Mouse (Mus musculus): ENCODE measurements around the gene Pex1. TPM values are rescaled to one million over a fixed set of nuclear protein-coding genes. Genes with fewer than 3 reads are reported as not detected.

Gene Pex1
- polyA plus RNA-seq (2015; fragmentation: Nextera tagmentation; extraction: Ambion mirVana) = 15.9 and 17.3 TPM in 2 replicates

DNA sequence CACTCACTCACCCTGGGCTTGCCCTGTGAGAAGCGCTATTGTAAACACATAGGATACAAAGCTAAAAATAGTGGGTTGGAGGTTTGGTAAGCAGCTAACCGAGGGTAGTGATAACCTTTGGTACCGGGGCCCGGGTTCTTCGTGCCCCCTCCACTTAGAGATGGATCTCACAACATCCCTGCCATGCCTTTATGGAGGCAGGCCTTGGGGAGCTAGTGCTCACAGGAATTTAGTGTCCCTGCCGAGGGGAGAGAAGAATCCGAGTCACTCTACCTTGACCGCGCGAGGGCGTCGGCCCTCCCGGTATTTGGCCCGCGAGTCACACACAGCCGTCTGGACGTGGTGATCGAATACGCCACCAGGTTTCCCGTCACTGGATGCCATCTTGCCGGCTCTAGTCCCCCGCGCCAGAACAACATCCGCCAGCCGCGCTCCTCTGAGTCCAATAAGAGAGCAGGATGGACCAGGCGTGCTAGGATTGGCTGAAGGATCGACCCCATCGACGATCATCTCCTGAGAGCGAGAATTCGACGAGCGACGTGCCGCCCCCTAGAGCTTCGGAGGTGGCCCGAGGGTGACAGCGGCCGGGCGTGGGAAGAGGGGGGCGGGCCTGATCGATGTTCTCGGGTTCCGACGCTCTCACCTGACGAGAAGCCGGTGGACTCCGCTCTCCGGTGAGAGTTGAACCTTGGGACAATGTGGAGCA lies at the start of gene Pex1:
Gene Pex1, plus strand, starts transcription at position 374 of the 706 bp plus-strand sequence.
- Histone ChIP-seq H3K27ac (replicated peaks) (peak within 1 kb of the TSS; percentile 79), H3K4me2 (replicated peaks) (peak within 1 kb of the TSS; percentile 74), H3K27me3 (no peaks in the 10 kb centered on the region), H3K4me3 (replicated peaks) (peak within 1 kb of the TSS; percentile 97), H3K36me3 (peaks cover 22% of the 10 kb centered on the region), H3K9me3 (replicated peaks) (no peaks in the 10 kb centered on the region), H3K9ac (peak within 1 kb of the TSS; percentile 70), H3K4me1 (peaks cover 16% of the 10 kb centered on the region)
- peak; percentile 97 for ATAC-seq (ENCODE audit: insufficient number of reproducible peaks, low FRiP score, low TSS enrichment, low read depth)
- under 1% methylated on average over 50 of the region's 50 CpGs for WGBS

DNA sequence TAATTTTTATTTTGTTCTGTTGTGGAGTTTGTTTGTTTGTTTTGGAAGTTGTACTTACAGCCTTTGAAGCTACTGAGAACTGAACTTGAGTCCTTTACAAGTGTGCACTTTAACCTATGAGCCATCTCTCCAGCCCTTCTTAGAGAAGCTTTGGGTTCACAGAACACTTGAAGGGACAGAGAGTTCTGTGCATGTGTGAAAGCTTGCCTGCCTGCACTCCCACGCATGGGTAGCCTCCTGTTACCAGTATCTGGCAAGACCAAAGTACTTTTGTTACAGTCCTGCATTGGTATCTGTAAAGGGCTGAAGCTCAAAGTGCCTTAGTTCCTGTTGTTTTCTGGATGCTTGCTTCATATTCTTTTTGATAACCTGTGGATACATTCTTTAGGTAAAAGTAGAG lies 49.6 kb upstream of the Pex1 start:
- Histone ChIP-seq H3K9ac (no peak overlapping the region), H3K4me1 (peaks cover 12% of the 10 kb centered on the region), H3K4me3 (replicated peaks) (no peak overlapping the region), H3K4me2 (replicated peaks) (no peak overlapping the region), H3K27ac (replicated peaks) (no peak overlapping the region), H3K27me3 (no peaks in the 10 kb centered on the region), H3K36me3 (0 out of 2 replicates have a peak, but pooled peaks cover 6% of the 10 kb centered on the region), H3K9me3 (replicated peaks) (no peaks in the 10 kb centered on the region)
- ATAC-seq (ENCODE audit: insufficient number of reproducible peaks, low FRiP score, low TSS enrichment, low read depth) = no peak
- 76% methylated on average over 1 of the region's 1 CpGs for WGBS

DNA sequence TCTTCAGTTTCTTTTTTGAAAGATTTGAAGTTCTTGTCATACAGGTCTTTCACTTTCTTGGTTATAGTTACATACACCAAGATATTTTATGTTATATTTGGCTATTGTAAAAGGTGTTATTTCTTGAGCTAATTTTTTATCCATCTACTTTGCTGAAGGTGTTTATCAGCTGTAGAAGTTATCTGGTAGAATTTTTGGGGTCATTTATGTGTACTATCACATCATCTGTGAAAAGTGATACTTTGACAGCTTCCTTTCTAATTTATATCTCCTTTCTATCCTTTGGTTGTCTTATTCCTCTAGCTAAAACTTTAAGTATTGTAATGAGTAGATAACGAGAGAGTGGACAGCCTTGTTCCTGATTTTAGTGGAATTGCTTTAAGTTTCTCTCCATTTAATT lies 44.4 kb upstream of the Pex1 start:
- H3K4me1 ChIP-seq = no peaks in the 10 kb centered on the region
- H3K27me3 ChIP-seq = no peaks in the 10 kb centered on the region
- H3K4me3 ChIP-seq (replicated peaks) = no peak overlapping the region
- WGBS = 90% methylated on average over 1 of the region's 1 CpGs
- H3K9me3 ChIP-seq (replicated peaks) = no peaks in the 10 kb centered on the region
- ATAC-seq (ENCODE audit: insufficient number of reproducible peaks, low FRiP score, low TSS enrichment, low read depth) = no peak
- H3K27ac ChIP-seq (replicated peaks) = no peak overlapping the region
- no peak overlapping the region for H3K4me2 ChIP-seq (replicated peaks)
- H3K36me3 ChIP-seq = peaks cover 24% of the 10 kb centered on the region; the same call in 1 of the 2 replicates
- no peak overlapping the region for H3K9ac ChIP-seq

DNA sequence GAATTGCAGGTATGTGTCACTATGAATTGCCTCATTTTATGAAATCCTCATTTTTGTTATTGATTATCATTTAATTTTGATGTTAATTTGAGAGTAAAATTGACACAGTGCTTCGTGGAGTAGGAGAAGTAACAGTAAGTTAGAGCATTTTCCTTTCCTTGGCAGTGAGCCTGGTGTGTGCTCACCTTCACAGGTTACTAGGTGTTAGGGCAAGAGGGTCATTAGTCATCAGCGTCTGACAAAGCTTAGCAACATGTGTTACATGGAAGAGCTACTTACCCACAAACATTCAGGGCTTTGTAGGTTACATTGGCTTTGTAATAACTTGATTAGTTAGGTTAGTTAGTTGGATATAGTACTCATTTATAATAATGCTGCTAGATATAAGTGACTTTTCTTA lies 41.7 kb upstream of the Pex1 start:
- H3K27ac ChIP-seq (replicated peaks) = no peak overlapping the region
- H3K9ac ChIP-seq = no peak overlapping the region
- H3K4me2 ChIP-seq (replicated peaks) = no peak overlapping the region
- no peak overlapping the region for H3K4me3 ChIP-seq (replicated peaks)
- peaks cover 32% of the 10 kb centered on the region for H3K36me3 ChIP-seq
- H3K9me3 ChIP-seq (replicated peaks) = no peaks in the 10 kb centered on the region
- no peaks in the 10 kb centered on the region for H3K4me1 ChIP-seq
- no peaks in the 10 kb centered on the region for H3K27me3 ChIP-seq
- no peak for ATAC-seq (ENCODE audit: insufficient number of reproducible peaks, low FRiP score, low TSS enrichment, low read depth)
- 82% methylated on average over 2 of the region's 2 CpGs for WGBS

DNA sequence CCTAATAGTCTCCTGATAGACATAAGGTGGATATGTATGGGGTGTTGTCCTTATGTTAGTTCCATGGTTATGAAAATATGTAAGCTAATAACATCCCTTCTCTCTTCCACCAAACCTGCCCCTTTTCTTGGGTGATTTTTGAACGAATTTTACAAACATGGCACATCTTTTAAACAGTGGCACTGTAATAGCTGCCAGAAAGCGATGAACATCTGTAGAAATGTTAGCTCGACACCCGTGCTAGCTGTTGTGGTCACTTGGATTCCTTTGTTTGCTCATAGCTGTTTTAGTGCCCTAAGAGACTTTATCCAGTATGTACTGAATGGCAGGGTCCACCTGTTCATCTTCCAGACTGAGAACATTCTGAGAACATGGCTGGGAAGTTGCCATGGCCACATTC lies 24.6 kb upstream of the Pex1 start, which contains the start of gene 1700109H08Rik:
Gene 1700109H08Rik, plus strand, starts transcription at position 301 of the 400 bp plus-strand sequence.
- Histone ChIP-seq H3K36me3 (peaks cover 89% of the 10 kb centered on the region), H3K9me3 (replicated peaks) (no peaks in the 10 kb centered on the region), H3K27me3 (no peaks in the 10 kb centered on the region), H3K4me1 (no peaks in the 10 kb centered on the region), H3K4me3 (replicated peaks) (no peak within 1 kb of the TSS), H3K27ac (replicated peaks) (no peak within 1 kb of the TSS), H3K4me2 (replicated peaks) (no peak within 1 kb of the TSS), H3K9ac (no peak within 1 kb of the TSS)
- 91% methylated on average over 4 of the region's 4 CpGs for WGBS
- ATAC-seq (ENCODE audit: insufficient number of reproducible peaks, low FRiP score, low TSS enrichment, low read depth) = no peak

DNA sequence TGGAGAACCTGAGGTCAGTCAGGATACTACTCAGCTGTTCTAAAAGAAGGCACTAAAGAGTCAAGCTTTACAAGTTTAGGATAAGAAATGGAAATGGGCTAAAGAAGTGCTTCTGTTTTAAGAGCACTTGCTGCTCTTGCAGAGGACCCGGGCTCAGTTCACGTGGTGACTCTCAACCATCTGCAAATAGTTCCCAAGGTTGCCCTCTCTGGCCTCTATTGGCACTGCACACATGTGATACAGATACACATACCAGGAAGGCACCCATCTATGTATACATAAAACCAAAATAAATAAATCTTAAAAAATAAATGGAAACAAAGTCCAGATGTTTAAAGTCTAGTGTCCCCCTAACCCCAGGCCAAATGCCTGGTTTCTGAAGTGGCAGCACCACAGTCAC lies 21.0 kb upstream of the Pex1 start:
- peaks cover 94% of the 10 kb centered on the region for H3K36me3 ChIP-seq
- no peak overlapping the region for H3K4me3 ChIP-seq (replicated peaks)
- no peaks in the 10 kb centered on the region for H3K9me3 ChIP-seq (replicated peaks)
- ATAC-seq (ENCODE audit: insufficient number of reproducible peaks, low FRiP score, low TSS enrichment, low read depth) = no peak
- no peak overlapping the region for H3K9ac ChIP-seq
- H3K27me3 ChIP-seq = no peaks in the 10 kb centered on the region
- H3K4me1 ChIP-seq = no peaks in the 10 kb centered on the region
- H3K27ac ChIP-seq (replicated peaks) = no peak overlapping the region
- H3K4me2 ChIP-seq (replicated peaks) = no peak overlapping the region
- WGBS = 97% methylated on average over 2 of the region's 2 CpGs

DNA sequence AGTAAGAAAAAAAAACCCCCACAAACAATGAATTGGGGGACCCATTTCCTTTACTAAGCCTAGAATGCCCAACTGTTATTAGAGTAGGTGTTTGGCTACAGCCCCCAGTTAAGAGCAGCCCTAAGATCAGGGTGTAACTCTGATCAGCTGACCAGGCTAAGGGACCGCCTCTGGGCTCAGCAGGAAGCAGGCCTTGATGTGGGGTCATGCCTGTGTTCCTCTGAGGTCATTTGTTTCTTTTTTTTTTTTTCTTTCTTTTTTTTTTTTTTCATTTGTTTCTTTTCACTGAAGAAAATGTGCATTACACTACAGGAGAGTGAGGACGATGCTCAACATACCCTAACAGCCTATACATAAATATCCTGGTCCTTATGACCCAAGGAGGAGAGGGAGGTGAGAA lies 17.9 kb upstream of the Pex1 start:
- no peak for ATAC-seq (ENCODE audit: insufficient number of reproducible peaks, low FRiP score, low TSS enrichment, low read depth)
- Histone ChIP-seq H3K36me3 (peaks cover 83% of the 10 kb centered on the region), H3K4me2 (replicated peaks) (no peak overlapping the region), H3K4me1 (no peaks in the 10 kb centered on the region), H3K27ac (replicated peaks) (no peak overlapping the region), H3K27me3 (no peaks in the 10 kb centered on the region), H3K4me3 (replicated peaks) (no peak overlapping the region), H3K9me3 (replicated peaks) (no peaks in the 10 kb centered on the region), H3K9ac (no peak overlapping the region)
- 83% methylated on average over 2 of the region's 2 CpGs for WGBS

DNA sequence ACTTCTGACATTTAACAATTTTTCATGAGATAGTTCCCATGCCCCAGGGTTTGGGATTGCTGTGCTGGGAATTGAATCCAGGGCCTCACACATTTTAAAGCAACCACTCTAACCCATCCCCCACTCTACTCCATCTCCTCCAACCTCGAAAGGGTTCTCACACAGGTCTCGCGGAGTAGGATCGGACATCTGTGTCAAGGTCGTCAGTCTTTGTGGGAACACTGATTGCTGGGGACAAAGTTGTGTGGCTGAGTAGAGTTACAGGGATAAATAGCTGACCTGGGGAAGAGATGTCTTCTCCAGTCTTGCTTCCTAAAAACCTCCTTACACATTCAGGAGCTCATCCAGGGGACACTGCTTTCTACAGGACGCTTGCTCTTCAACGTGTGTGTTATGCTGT lies 16.8 kb upstream of the Pex1 start:
- H3K36me3 ChIP-seq = peaks cover 80% of the 10 kb centered on the region
- H3K4me1 ChIP-seq = no peaks in the 10 kb centered on the region
- H3K4me2 ChIP-seq (replicated peaks) = no peak overlapping the region
- no peak for ATAC-seq (ENCODE audit: insufficient number of reproducible peaks, low FRiP score, low TSS enrichment, low read depth)
- no peak overlapping the region for H3K9ac ChIP-seq
- no peak overlapping the region for H3K27ac ChIP-seq (replicated peaks)
- no peak overlapping the region for H3K4me3 ChIP-seq (replicated peaks)
- WGBS = 95% methylated on average over 7 of the region's 7 CpGs
- H3K27me3 ChIP-seq = no peaks in the 10 kb centered on the region
- H3K9me3 ChIP-seq (replicated peaks) = no peaks in the 10 kb centered on the region

DNA sequence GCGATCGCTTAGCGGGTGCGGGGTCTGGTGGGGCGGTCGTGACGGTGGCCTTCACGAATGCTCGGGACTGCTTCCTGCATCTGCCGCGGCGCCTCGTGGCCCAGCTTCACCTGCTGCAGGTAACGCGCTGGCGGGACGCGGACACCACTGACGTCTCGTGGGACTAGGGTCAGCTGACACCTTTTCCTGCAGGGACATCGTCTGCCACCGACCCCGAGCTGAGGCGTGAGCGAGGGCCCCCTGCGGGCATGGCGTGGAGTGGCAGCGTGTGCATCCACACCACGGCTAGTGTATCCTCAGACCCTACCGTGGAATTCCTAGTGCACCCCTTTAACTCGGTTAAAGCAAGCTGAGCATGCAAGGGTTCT lies 517 bp downstream of the Pex1 start, which contains the start of gene Rbm48:
Gene Rbm48, minus strand, starts transcription at position 187 of the 368 bp plus-strand sequence.
- Histone ChIP-seq H3K4me1 (peaks cover 16% of the 10 kb centered on the region), H3K36me3 (peaks cover 16% of the 10 kb centered on the region), H3K27me3 (no peaks in the 10 kb centered on the region), H3K4me2 (replicated peaks) (peak within 1 kb of the TSS; percentile 74), H3K27ac (replicated peaks) (peak within 1 kb of the TSS; percentile 79), H3K9ac (peak within 1 kb of the TSS; percentile 70), H3K4me3 (replicated peaks) (peak within 1 kb of the TSS; percentile 97), H3K9me3 (replicated peaks) (no peaks in the 10 kb centered on the region)
- under 1% methylated on average over 30 of the region's 31 CpGs for WGBS
- ATAC-seq (ENCODE audit: insufficient number of reproducible peaks, low FRiP score, low TSS enrichment, low read depth) = peak; percentile 87

DNA sequence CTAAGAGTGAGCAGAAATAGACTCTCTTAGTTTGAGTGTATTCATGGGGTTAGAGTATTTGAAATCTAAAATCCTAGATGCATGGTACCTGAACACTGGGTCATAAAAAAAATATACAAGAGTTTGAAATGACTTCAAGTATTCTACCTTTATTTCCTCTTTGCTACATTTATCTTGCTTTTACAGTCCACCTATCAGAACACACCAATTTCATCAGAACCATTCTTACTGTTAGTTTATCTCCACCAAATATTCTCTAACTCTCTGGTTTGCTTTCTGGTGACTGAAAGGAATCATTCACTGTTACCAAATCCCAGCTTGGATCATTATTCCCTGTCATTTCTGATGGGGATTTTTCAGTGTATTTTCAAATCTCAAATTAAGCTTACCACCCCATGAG lies 1.3 kb downstream of the Pex1 start:
- ATAC-seq (ENCODE audit: insufficient number of reproducible peaks, low FRiP score, low TSS enrichment, low read depth) = no peak
- peak overlapping the region; percentile 74 for H3K4me2 ChIP-seq (replicated peaks)
- H3K9ac ChIP-seq = no peak overlapping the region

DNA sequence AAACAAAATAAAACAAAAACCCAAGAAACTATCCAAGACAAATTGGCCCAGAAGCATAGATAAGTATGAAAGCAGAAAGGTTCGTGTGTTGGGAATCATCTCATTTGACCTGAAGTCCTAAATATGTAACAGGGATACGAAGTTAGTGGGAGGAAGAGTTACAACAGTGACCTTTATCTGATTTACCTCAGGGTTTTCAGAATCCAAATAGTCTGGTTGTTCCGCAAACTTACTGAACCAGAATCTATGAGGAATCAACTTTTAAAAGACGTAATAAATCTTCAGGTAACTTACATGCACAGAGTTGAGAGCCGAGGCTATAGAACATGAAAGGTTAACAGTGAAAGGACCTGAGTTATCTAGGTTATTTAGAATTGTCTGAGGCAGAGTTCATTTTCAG lies 2.9 kb downstream of the Pex1 start:
- WGBS = 86% methylated on average over 5 of the region's 5 CpGs
- Histone ChIP-seq H3K27ac (replicated peaks) (no peak overlapping the region), H3K4me2 (replicated peaks) (no peak overlapping the region), H3K36me3 (0 out of 2 replicates have a peak, but pooled peaks cover 2% of the 10 kb centered on the region), H3K4me3 (replicated peaks) (no peak overlapping the region), H3K9me3 (replicated peaks) (no peaks in the 10 kb centered on the region), H3K9ac (no peak overlapping the region), H3K27me3 (no peaks in the 10 kb centered on the region), H3K4me1 (peaks cover 16% of the 10 kb centered on the region)
- no peak for ATAC-seq (ENCODE audit: insufficient number of reproducible peaks, low FRiP score, low TSS enrichment, low read depth)

More for the DNA sequence above, 1.3 kb downstream of the Pex1 start:
- Histone ChIP-seq H3K36me3 (0 out of 2 replicates have a peak, but pooled peaks cover 10% of the 10 kb centered on the region), H3K4me3 (replicated peaks) (peak overlapping the region; percentile 97), H3K27ac (replicated peaks) (no peak overlapping the region), H3K9me3 (replicated peaks) (no peaks in the 10 kb centered on the region), H3K27me3 (no peaks in the 10 kb centered on the region), H3K4me1 (peaks cover 16% of the 10 kb centered on the region)

DNA sequence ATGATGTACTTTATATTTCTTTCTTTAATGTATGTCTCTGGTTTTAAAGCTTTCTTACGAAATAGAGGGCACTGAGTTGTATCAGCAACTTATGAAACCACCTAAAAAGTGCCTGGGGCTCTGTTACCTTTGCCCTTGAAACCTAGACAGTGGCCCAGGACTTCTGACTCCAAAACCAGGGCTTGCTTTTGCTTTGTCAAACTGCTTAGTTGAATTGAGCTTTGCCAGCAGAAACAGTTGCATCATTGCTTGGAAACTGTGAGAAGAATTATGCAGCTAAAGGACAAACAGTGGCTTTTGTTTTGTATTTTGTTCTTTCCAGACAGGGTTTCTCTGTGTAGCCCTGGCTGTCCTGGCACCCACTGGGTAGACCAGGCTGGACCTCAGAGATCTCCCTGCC lies 4.4 kb downstream of the Pex1 start:
- no peak for ATAC-seq (ENCODE audit: insufficient number of reproducible peaks, low FRiP score, low TSS enrichment, low read depth)
- peaks cover 7% of the 10 kb centered on the region for H3K4me1 ChIP-seq
- H3K4me2 ChIP-seq (replicated peaks) = no peak overlapping the region
- WGBS = 70% methylated on average over 1 of the region's 1 CpGs
- H3K27me3 ChIP-seq = no peaks in the 10 kb centered on the region
- H3K9ac ChIP-seq = no peak overlapping the region
- H3K36me3 ChIP-seq = peaks cover 8% of the 10 kb centered on the region
- no peak overlapping the region for H3K27ac ChIP-seq (replicated peaks)
- H3K4me3 ChIP-seq (replicated peaks) = no peak overlapping the region
- no peaks in the 10 kb centered on the region for H3K9me3 ChIP-seq (replicated peaks)
